Mouse (Mus musculus): ENCODE results near the gene Ccdc157. TPM values are rescaled to one million over a fixed set of nuclear protein-coding genes. Genes with fewer than 3 reads are reported as not detected.
A peak's percentile ranks its signal among the peaks of the same experiment; 100 is the strongest.

Gene Ccdc157
- total and polyA plus RNA-seq, 2 experiments = 4.5 to 9.3 TPM

GRCm38 (mm10) chr11:4097091-4097621 lies 62.9 kb downstream of the Ccdc157 start:
- no peak for TF ChIP-seq CTCF (IDR thresholded peaks at IDR 0.05; ENCODE audit: low read depth, low read length)
- TF ChIP-seq POLR2A (IDR thresholded peaks at IDR 0.05; ENCODE audit: extremely low read depth, insufficient read depth, low read length) = no peak
- 35% methylated on average over 10 of the region's 10 CpGs for WGBS
- H3K27me3 ChIP-seq (ENCODE audit: control insufficient read depth, insufficient read depth, low read length) = no peaks in the 10 kb centered on the region
- peaks cover 12% of the 10 kb centered on the region for H3K4me1 ChIP-seq (ENCODE audit: control insufficient read depth, insufficient read depth, low read length)
- no peaks in the 10 kb centered on the region for H3K79me2 ChIP-seq (ENCODE audit: control insufficient read depth, insufficient read depth, low read length)
- peak overlapping the region; percentile 40 for H3K9ac ChIP-seq (ENCODE audit: low read depth, low read length)
- DNase-seq (ENCODE audit: extremely low read depth, low read depth, low spot score) = no peak
- peak overlapping the region; percentile 42 for H3K4me3 ChIP-seq (ENCODE audit: insufficient read depth, low read depth, low read length)
- peaks cover 37% of the 10 kb centered on the region for H3K36me3 ChIP-seq (ENCODE audit: control insufficient read depth, insufficient read depth, low read length)
- H3K27ac ChIP-seq (replicated peaks; ENCODE audit: insufficient read depth, low read depth, low read length) = peak overlapping the region; percentile 16

DNA sequence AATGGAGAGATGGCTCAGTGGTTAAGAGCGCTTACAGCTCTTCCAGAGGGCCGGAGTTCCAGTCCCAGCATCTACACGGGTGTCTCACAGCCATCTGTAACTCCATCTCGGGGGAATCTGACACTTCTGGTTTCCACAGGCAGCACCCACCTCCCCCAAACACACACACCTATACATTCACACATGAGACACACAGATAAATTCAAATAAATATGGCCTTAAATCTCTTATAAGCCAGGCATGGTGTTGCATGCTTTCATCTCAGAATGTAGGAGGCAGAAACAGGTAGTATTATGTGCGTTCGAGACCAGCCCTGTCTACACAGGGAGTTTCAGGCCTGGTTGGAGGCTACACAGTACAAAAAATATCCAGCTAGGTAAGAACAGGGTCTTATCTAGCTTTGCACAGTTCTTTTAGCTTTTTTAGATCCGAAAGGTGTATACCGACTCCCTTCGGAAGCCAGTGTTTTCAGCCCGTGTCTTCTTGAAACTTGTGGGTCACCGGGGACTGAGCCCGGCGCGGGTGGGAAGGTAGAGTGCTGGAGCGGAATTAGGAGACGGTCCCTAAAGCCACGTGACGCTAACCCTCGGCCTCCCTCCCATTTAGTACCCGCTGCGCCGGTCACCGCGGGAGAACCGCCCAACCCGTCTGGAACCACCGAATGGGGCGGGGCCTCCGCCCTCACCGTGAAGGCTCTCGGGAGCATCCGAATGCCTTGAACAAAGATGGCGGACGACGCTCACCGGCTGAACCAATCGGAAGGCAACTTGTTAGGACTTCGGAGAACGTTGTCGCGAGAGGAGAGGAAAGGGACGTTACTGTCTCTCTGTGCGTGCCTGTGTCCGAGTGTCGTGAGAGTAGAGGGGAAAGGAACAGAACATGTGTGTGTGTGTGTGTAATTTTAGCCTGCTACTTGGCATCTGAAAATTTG lies 63.8 kb downstream of the Ccdc157 start:
- 0 out of 2 replicates have a peak, but pooled peaks have one; percentile 26 for TF ChIP-seq POLR2A (IDR thresholded peaks at IDR 0.05; ENCODE audit: extremely low read depth, insufficient read depth, low read length)
- TF ChIP-seq CTCF (IDR thresholded peaks at IDR 0.05; ENCODE audit: low read depth, low read length) = no peak
- DNase-seq (ENCODE audit: extremely low read depth, low read depth, low spot score) = peak; percentile 94
- peak overlapping the region; percentile 86 for H3K27ac ChIP-seq (replicated peaks; ENCODE audit: insufficient read depth, low read depth, low read length)
- peak overlapping the region; percentile 74 for H3K9ac ChIP-seq (ENCODE audit: low read depth, low read length)
- 2% methylated on average over 45 of the region's 45 CpGs for WGBS
- H3K27me3 ChIP-seq (ENCODE audit: control insufficient read depth, insufficient read depth, low read length) = no peaks in the 10 kb centered on the region
- no peaks in the 10 kb centered on the region for H3K79me2 ChIP-seq (ENCODE audit: control insufficient read depth, insufficient read depth, low read length)
- peaks cover 12% of the 10 kb centered on the region for H3K4me1 ChIP-seq (ENCODE audit: control insufficient read depth, insufficient read depth, low read length)
- H3K36me3 ChIP-seq (ENCODE audit: control insufficient read depth, insufficient read depth, low read length) = peaks cover 36% of the 10 kb centered on the region
- peak overlapping the region; percentile 42 for H3K4me3 ChIP-seq (ENCODE audit: insufficient read depth, low read depth, low read length)

GRCm38 (mm10) chr11:4095171-4096053 lies 64.7 kb downstream of the Ccdc157 start, which contains the start of gene Mtfp1:
Mtfp1 (minus strand) TSS chr11:4095445.
- H3K36me3 ChIP-seq (ENCODE audit: control insufficient read depth, insufficient read depth, low read length) = peaks cover 39% of the 10 kb centered on the region
- peaks cover 12% of the 10 kb centered on the region for H3K4me1 ChIP-seq (ENCODE audit: control insufficient read depth, insufficient read depth, low read length)
- 3% methylated on average over 34 of the region's 34 CpGs for WGBS
- peak within 1 kb of the TSS; percentile 91 for H3K27ac ChIP-seq (replicated peaks; ENCODE audit: insufficient read depth, low read depth, low read length)
- H3K4me3 ChIP-seq (ENCODE audit: insufficient read depth, low read depth, low read length) = peak within 1 kb of the TSS; percentile 76
- no peaks in the 10 kb centered on the region for H3K27me3 ChIP-seq (ENCODE audit: control insufficient read depth, insufficient read depth, low read length)
- peak within 1 kb of the TSS; percentile 74 for H3K9ac ChIP-seq (ENCODE audit: low read depth, low read length)
- TF ChIP-seq POLR2A (IDR thresholded peaks at IDR 0.05; ENCODE audit: extremely low read depth, insufficient read depth, low read length) (peak; percentile 37; the same call in 1 of the 2 replicates), CTCF (IDR thresholded peaks at IDR 0.05; ENCODE audit: low read depth, low read length) (peak; percentile 15; the same call in 1 of the 2 replicates)
- H3K79me2 ChIP-seq (ENCODE audit: control insufficient read depth, insufficient read depth, low read length) = no peaks in the 10 kb centered on the region
- DNase-seq (ENCODE audit: extremely low read depth, low read depth, low spot score) = peak; percentile 77

- peak; percentile 90 for DNase-seq (ENCODE audit: extremely low read depth, low read depth, low spot score)
- TF ChIP-seq POLR2A (IDR thresholded peaks at IDR 0.05; ENCODE audit: extremely low read depth, insufficient read depth, low read length) = 0 out of 2 replicates have a peak, but pooled peaks have one; percentile 41
- TF ChIP-seq CTCF (IDR thresholded peaks at IDR 0.05; ENCODE audit: low read depth, low read length) = peak; percentile 77
- Histone ChIP-seq H3K4me3 (ENCODE audit: insufficient read depth, low read depth, low read length) (peak overlapping the region; percentile 76), H3K27ac (replicated peaks; ENCODE audit: insufficient read depth, low read depth, low read length) (peak overlapping the region; percentile 91), H3K36me3 (ENCODE audit: control insufficient read depth, insufficient read depth, low read length) (peaks cover 34% of the 10 kb centered on the region), H3K27me3 (ENCODE audit: control insufficient read depth, insufficient read depth, low read length) (no peaks in the 10 kb centered on the region), H3K79me2 (ENCODE audit: control insufficient read depth, insufficient read depth, low read length) (no peaks in the 10 kb centered on the region), H3K9ac (ENCODE audit: low read depth, low read length) (peak overlapping the region; percentile 74), H3K4me1 (ENCODE audit: control insufficient read depth, insufficient read depth, low read length) (peaks cover 12% of the 10 kb centered on the region)
- 3% methylated on average over 24 of the region's 24 CpGs for WGBS
These were observed 65.5 kb downstream of the Ccdc157 start for GRCm38 (mm10) chr11:4094378-4095170.

Measured in liver, adult 2 months (tissue).